Mouse (Mus musculus): ENCODE measurements around the gene Kif3c.

The Kif3c gene

DNA sequence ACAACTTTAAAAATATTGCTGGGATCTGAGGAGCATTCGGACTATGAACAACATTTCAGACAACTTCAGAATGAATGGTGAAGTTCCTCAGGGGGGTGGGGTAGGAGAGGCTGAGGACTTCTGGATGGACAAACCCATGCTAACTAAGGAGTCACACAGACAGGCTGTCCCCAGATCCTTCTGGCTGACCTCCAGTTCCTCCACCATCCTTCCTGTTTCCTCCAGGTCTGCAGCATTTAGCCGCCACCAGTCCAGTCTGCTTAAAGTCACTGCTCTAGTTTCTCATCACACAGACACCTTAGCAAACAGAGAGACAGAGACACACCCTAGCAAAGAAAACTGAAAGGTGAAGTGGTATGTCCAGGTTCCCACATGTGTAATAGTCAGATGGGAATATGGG lies 59.2 kb downstream of the Kif3c start:
- DNase-seq (ENCODE audit: low read depth, low spot score) = no peak

DNA sequence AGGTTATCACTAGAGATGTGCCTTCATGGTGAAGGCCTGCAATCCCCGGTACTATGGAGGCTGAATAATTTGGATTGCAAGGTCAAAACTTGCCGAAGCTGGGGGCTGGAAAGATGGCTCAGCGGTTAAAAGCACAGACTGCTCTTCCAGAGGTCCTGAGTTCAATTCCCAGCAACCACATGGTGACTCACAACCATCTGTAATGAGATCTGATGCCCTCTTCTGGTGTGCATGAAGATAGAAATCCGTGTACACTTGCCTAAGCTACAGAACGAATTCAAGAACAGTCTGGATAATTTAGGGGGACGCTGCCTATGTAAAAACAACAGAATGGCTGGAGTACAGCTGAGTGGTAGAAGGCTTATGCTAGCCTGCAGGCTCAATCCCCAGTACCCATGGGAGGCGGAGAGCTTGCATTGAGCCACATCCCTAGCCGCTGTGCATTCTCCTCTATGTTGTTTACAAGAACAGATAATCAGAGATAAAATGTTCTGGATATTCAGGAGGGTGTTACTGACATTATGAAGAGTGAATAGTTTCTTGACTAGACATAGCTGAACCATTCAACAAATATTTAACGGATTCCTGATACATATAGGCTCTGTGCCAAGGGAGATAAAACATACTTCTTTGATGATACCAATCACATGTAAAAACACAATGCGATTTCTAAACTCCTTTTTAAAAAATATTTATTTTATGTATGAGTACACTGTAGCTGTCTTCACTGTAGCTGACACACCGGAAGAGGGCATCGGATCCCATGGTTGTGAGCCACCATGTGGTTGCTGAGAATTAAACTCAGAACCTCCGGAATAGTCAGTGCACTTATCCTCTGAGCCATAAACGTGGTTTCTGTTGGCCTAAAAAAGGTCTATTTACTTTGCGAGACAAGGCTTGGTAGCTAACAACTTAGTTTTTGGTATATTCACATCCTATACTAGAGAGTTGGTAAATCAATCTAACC lies 60.7 kb downstream of the Kif3c start:
- peak; percentile 8 for DNase-seq (ENCODE audit: low read depth, low spot score)

DNA sequence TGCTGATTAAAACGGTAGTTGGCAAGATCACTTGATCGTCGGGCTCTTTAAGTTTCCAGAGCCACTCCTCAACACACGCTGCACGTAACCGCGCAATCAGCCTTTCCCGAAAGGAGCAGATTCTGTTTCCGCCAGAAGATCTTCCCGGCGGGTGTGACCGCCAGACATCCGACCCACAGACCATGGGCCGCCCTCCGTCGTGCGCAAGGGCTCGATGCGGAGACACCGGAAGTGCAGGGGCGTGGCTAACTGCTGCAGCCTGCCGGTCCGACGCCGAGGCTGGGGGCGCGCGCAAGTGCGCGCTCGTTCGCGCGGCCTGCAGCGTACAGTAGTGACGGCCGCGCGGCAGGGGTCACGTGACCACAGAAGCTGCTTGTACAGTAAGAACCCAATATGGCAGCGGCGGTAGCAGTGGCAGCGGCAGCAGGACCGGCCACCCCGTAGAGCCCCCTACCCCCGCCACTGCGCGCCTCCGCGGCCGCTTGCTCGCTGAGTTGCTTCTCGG lies 61.6 kb downstream of the Kif3c start, which contains the start of gene Asxl2:
Gene Asxl2 (plus strand): TSS at position 328 of the 505 bp plus-strand sequence.
- peak; percentile 96 for DNase-seq (ENCODE audit: low read depth, low spot score)

DNA sequence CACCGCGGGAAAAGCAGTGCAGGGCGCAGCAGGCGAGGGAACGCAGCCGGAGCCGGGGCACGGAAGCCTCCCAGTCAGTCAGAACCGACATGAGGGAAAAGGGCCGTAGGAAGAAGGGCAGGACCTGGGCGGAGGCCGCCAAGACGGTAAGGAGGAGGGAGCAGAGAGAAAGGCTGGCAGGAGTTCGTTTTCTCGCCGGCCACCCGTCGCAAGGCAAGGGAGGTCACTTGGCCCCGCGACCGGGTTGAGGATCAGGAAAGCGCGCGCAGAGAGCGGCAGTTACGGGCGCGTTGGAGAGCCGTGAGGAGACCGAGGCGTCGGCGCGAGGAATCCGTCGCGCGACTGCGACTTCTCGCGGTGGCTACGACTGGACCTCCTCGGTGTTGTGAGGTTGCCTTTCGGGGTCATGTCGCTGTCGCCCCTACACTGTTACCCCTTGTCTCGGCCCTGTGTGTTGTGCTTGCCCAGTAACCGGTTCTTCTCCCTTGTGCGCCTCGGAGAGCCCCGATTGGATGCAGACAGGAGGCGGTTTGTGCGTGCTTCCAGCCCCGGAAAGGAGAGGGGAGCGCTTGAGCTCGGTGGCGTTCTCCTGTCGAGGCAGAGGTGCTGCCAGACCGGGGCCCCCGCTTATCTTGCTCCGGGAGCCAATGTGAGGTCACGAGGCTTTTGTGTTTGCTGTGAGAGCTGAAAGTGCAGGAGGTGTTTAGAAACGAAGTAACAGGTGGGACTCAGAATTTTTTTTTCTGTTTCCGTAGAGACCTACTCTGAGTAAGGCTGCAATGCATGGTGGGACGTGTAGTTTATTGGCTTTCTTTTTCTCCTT lies 62.3 kb downstream of the Kif3c start:
- peak; percentile 9 for DNase-seq (ENCODE audit: low read depth, low spot score)

DNA sequence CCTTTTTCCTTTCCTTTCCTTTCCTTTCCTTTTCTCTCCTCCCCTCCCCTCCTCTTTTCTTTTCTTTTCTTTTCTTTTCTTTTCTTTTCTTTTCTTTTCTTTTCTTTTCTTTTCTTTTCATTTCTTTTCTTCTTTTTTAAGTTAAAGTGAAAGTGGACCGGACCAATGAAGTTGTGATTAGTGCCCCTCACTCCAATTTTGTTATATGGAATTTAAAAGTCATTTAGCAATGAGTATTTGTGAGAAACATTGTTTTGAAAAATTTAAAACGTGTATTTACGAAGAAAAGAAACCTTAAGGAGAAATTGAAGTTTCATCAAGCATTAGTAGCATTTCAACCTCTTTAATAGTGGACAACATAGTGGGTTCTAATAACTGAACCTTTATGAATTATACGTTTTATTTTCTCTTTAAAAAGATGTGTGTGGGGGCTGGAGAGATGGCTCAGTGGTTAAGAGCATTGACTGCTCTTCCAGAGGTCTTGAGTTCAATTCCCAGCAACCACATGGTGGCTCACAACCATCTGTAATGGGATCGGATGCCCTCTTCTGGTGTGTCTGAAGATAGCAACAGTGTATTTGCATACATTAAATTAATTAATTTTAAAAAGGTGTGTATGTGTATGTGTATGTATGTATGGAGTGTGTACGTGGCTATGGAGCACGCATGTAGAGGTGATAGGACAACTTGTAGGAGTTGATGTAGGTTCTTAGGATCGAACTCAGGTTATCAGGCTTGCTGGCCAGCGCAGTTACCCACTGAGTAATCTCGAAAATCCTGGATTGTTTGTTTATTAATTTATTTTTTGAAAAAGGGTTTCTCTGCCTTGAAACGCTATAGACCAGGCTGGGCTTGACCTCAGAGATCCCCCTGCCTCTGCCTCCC lies 63.2 kb downstream of the Kif3c start:
- DNase-seq (ENCODE audit: low read depth, low spot score) = no peak

DNA sequence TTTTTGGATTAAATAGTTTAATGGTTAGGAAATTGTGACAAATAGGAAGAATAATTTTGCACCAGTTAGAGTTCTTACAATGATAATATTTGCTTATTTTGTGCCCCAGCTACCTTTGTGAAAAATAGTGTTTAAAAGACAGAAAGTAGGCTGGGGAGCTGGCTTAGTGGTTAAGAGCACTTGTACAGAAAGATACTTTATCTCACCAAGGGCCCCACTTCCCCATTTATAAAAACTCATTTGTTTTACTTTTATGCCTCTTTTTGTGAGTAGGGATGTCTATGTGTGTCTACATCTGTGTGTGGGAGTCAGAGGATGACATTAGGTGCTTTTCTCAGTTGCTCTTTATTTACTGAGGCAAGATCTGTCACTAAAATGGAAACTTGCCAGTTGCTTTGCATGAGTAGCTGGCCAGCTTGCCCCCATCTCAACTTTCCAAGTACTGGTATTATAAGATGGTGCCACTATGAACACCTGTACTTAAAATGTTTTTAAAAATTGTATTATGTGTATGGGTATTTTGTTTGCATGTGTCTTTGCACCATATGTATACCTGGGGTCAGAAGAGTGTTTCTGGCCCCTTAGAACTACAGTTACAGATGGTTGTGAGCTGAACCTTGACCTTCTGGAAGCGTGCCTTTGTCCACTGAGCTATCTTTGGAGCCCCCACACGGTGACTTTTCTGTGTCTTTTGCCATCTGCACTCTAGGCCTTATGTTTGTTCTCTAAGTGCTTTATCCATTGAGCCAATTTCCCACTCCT lies 64.9 kb downstream of the Kif3c start:
- no peak for DNase-seq (ENCODE audit: low read depth, low spot score)

DNA sequence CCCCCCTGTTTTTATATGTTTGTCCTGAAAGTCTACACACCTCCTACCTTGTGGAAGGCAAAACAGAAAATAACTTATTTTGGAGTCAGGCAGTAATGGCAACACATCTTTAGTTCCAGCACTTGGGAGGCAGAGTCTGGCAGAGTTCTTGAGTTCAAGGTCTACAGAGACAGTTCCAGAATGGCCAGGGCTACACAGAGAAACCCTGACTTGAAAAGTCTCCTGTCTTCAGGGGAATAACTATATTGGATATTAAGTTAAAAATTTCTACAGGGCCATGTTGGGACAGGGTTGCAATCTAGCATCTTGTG lies 65.5 kb downstream of the Kif3c start:
- no peak for DNase-seq (ENCODE audit: low read depth, low spot score)

DNA sequence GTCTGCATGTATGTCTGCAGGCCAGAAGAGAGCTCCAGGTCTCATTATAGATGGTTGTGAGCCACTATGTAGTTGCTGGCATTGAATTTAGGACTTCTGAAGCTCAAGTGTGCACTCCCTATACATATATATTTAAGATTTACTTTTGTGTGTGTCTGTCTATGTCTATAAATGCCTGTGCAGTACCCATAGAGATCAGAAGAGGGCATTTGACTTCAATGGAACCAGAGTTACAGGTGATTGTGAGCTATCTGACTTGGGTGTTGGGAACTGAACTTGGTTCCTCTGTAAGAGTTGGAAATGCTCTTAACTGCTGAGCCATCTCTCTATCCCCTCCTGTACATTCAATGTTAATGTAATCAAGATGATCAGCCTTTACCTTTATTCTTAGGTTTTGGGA lies 66.1 kb downstream of the Kif3c start:
- DNase-seq (ENCODE audit: low read depth, low spot score) = no peak

DNA sequence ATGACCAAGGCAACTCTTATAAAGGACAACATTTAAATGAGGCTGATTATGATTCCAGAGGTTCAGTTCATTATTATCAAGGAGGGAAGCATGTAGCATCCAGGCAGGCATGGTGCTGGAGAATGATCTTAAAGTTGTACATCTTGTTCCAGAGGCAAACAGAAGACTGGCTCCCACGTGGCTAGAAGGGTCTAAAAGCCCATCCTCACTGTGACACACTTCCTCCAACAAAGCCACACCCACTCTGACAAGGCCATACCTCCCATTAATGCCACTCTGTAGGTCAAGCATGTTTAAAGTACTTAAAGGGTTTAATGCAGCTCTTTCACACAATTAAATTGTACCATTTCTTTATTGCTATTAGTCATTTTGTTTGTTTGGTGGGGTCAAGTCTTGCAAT lies 68.8 kb downstream of the Kif3c start:
- DNase-seq (ENCODE audit: low read depth, low spot score) = no peak

DNA sequence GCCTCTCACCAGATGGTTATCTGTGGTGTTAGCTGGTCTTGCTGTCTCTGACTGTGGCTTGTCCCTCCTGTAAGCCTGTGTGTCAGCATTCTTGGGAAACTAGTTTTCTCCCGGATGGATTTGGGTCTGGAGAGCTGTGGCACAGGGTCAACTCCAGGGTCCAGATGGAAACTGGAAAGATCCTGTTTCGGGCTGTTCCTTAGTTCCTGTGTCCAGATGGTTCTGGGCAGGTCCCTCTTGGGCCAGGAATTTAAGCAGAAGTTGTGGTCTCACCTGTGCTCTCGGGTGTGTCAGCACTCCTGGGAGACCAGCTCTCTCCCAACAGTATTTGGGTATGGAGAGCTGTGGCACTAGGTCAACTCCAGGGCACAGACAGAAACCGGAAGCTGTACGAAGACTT lies 71.5 kb downstream of the Kif3c start:
- DNase-seq (ENCODE audit: low read depth, low spot score) = no peak

DNA sequence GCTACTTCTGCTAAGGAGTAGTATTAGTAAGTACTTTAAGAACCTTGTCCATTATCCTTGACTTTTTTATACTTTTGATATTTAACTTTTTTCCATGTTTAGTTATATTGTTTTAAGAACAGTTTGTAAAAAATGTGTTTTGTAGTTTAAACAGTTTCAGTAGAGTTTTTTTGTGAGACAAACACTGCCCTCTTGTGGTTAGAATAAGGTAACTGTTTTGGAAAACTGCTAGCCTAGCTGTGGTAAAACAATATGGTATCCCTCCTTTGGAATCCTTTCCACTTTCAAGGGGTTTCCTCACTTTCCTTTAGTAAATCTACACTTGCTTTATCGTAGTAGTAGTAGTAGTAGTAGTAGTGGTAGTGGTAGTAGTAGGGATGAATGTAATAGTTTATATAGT lies 72.9 kb downstream of the Kif3c start:
- DNase-seq (ENCODE audit: low read depth, low spot score) = no peak

DNA sequence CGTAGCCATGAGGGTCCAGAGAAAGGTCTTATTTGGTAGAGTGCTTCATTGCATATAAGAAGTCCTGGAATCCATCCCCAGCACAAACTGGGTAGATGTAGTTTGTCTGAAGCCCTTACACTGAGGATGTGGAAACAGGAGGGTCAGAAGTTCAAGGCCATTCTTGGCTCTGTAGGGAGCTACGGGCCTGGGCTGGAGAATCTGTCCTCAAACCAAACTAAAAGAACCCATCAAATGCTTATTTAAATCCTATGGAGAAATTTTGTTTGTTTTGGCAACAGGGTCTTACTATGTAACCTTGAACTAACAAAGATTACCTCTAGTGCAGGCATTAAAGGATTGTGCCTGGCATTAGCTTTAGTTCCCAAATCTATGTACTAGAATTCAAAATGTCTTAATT lies 76.0 kb downstream of the Kif3c start:
- no peak for DNase-seq (ENCODE audit: low read depth, low spot score)

DNA sequence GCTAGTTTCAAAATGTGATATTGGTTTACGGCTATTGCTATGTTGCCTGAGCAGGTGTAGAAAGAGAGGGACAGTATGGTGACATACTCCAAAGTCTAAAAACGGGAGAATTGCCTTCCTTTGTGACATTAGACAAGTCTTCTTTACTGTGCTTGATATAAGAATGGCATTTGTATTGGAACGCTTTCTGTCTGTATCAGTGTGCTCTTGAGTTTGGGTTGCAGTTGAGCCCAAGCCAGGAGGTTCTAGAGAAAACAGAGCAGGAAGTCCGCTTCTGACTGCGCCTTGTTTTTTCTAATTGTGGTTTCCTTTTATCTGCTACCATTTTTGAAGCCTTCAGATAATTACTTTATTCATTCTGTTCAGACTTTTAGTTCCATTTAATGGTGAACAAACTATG lies 76.4 kb downstream of the Kif3c start:
- DNase-seq (ENCODE audit: low read depth, low spot score) = no peak

DNA sequence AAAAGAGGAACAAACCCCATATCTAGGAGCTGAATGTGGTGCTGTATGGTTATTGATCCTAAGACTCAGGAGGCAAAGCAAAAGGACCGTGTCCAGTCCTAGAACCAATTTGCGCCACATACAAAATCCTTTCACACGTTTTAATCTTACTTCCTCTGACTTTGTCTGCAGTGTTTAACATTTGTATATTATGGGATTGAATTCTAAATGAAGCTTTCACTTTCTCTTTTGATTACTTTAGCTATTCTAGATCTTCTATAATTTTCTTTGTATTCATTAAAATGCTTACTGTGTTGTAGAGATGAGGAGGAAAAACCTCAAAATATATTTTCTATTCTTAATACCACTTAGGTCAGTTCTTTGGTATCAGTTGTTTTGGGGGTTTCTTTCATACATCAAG lies 88.6 kb downstream of the Kif3c start:
- DNase-seq (ENCODE audit: low read depth, low spot score) = no peak
